Mouse (Mus musculus) ovary, adult 18-20 months (tissue): ENCODE data around the gene Ltb4r1.
A peak's percentile ranks its signal among the peaks of the same experiment; 100 is the strongest.

ENCODE experiments used
- DNase-seq: peaks from one replicate; pipeline ENCODE4 v3.0.0; 2022; ENCODE audit warnings: low spot score, mixed read lengths

Ltb4r1 gene

DNA sequence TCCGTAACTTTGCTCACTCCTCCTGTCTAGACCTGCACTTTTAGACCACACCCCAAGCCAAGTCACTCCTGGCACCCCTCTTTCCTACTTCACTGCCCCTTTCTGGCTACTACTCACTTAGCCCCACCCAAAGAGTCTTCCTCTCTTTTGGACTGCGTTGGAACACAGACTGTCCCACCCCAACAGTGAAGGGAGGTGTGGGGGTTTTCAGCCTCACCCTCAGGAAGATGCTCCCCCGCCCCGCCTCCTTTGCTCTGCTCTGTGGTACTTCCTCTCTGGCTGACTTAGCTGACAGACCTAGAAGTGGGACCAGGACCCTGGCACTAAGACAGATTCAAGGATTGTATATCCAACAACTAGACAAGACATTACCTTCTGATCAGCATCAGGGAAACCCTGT, at the start of gene Ltb4r1:
Gene Ltb4r1 (plus strand): TSS at position 267 of the 400 bp plus-strand sequence.
- DNase-seq, result no peak

DNA sequence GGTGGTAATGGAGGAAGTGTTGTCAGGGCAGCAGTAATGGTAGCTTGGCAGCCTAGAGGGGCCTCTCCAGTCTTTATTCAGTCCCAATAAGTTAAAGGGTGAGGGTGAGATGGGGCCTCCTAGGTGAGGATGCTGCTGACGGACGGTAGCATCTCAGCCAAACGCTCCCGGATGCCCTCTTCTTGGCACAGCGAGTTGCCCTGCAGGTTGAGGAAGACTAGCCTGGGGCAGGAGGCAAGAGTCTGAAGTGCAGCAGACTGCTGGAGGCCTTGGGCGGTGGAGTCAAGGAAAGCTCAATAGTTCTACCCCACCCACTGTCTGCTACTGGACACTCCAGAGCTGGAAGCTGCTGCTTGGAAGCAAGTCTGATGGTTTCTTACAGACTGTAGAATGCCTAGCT, 49.5 kb upstream of the Ltb4r1 start:
- DNase-seq, result no peak

DNA sequence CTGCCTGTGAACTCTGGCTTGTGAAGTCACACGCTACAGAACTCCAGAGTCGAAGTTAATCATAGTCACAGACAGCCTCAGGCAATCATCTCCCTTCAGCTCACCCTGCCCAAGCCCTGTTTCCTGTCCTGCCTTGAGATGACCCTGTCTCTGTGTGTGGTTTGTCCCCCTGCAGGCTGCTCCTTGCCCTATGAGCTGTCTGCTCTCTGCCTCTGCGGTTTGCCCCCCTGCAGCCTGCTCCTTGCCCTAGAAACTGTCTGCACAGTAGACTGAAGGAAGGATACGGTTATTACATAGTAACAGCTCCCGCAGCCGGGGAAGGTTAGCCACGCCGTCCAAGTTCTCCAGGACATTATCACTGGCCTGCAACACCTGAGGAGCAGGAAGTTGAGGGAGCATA, 48.9 kb upstream of the Ltb4r1 start:
- no peak for DNase-seq

DNA sequence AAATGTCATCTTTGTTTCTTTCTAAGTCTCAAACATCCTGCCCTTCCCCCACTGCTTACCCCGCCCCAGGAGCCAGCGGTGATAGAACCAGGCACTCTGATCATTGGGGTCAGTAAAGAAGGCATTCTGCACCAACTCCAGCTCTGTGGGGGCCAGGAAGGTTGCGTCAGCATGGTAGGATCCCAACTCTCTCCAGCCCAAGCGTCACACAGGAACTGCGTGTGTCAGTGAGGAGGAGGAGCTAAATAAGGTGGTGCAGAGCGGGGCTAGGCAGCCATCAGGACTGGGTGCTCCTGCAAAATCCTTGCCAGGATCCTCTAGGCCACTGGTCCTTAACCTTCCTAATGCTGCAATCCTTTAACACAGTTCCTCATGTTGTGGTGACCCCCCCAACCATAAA, 46.0 kb upstream of the Ltb4r1 start:
- no peak for DNase-seq

DNA sequence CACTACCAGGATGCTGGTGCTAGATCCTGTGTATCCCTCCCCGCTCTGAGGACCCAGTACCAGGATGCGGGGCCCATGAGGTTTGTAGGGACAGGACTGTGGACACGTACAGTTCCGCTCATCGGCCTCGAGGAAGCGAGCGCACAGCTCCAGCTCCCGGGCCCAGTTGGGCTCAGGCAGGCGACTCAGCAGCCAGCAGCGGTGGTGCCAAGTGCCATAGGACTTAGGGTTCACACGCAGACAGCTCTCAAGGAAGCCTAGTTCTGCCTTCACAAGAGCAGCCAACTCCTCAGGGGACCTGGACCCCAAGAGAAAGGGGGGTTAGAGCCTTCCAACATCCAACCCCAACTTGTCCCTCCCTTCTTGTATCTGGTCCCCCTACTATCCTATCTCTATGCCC, 45.1 kb upstream of the Ltb4r1 start:
- no peak for DNase-seq

DNA sequence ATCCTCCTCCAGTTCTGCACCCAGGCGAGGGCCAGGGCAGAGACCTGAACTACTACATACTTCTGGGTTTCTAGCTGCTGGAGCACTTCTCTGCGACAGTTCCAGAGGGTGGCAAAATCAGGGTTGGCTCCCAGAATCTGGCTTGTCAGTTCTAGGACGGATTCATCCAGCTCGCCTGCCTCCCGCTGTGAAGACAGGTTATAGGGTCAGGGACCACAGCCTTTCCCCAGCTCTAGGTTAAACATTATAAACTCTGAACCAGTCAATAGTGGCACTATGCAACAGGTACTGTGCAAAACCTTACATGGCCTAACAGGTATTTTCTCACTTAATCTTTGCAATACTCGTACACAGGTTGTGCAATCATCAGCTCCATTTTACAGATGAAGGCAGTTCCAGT, 44.7 kb upstream of the Ltb4r1 start:
- no peak for DNase-seq

DNA sequence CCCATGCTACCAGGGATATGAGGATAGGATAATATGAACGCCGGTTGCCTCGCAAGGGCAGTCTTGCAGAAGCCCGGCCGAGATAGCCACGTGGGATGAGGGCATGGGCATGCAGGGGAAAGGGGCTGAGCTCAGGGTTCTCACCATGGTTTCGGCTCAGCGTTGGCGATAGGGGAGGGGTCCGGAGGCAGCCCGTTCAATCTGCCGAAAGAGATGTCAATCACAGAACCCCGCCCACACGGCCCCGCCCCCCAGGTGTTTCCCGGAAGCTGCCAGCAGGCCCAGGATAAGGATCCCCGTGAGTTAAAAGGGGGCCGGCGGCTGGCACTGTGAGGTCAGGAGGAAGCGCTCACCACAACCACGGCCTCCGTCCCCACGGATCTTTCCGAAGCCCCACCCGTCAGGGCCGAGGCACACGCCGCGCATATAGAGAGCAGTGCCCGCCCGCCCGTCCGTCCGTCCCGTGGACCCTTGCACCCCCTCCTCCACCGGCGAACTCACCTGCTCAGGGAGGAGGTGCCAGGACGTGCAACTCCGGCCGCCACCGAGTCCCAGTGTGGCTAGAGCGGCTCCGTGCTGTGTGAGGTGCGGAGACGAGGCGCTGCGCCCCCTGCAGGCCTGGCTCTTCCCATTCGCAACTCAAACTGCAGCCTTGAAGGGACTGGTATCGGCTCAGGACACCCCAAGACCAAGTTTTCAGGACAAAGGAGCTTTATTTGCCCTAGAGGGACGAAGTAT, 43.9 kb upstream of the Ltb4r1 start, which contains the start of gene Rabggta:
Gene Rabggta (minus strand): TSS at position 564 of the 738 bp plus-strand sequence.
- DNase-seq, result peak; percentile 85

DNA sequence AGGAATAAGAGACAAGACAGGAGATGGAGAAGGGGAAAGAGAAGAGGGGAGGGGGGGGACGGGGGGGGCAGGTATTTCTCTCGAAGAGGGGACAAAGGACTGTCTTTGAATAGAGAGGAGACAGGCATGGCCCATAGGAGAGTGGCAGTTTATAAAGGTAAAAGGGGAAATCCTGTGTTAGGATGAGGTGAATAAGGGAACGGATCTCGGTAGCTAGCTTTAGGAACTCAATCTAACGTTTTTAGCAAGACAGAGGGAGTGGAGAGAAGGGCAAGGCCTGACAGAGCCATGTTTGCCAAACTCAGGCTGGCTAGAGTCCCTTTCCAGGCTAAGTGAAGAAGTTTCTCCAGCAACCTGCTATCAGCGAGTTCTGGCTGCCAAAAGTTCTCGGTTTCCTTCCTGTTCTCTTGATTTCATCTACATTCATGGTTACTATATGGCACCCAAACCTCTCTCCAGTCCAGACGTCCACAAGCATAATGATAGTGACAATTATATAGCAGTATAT, 43.3 kb upstream of the Ltb4r1 start:
- DNase-seq, result no peak

DNA sequence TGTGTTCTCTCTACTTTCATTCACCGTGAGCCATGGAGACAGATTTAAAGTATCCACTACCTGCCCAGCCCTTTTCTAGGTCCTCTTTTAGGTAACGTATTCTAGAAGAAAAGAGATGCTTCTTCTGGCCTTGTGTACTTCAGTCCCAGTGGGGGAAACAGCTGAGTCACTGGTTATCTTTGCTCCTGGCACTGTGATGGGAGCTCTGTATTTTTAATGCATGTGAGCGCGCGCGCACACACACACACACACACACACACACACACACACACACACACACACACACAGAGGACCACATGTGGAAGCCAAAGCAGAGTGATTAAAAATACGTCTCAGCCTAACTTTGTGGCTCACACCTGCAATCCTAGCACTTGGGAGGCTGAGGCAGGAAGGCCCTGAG, 42.3 kb upstream of the Ltb4r1 start:
- no peak for DNase-seq

DNA sequence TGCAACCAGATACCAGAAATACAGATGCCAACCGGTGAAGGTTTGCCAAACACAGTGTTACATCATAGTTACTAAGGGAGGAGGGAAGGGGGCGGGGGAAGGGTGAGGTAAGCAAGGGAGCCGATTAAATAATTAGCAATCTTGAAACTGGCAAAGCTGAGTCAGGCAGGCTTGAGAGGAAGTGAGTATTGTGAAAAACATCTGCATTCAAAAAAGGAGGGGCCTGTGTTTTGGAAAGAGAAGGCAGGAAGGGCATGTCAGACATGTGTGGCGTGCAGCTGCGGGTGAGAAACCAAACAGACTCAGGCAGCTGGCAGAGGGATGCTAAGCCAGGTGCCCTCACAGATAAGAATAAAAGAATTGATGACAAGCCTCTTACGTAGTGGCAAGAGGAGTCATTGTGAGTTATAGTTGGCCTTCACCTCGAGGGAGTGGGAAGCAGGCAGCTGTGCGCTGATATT, 41.3 kb upstream of the Ltb4r1 start:
- no peak for DNase-seq

DNA sequence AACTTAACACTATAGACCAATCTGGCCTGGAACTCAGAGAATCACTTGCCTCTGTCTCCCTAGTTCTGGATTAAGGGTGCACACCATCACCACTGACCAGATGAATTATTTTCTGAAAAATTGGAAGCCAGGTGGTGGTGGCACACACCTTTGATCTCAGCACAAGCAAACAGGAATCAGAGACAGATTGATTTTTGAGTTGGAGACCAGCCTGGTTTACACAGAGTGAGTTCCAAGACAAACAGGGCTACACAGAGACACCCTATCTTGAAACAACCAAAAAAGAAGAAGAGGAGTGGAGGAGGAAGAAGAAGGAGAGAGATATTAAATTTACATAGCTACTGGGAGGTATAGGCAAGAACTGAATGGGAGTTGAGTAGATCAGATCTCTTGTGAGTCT, 39.5 kb upstream of the Ltb4r1 start:
- DNase-seq, result no peak

DNA sequence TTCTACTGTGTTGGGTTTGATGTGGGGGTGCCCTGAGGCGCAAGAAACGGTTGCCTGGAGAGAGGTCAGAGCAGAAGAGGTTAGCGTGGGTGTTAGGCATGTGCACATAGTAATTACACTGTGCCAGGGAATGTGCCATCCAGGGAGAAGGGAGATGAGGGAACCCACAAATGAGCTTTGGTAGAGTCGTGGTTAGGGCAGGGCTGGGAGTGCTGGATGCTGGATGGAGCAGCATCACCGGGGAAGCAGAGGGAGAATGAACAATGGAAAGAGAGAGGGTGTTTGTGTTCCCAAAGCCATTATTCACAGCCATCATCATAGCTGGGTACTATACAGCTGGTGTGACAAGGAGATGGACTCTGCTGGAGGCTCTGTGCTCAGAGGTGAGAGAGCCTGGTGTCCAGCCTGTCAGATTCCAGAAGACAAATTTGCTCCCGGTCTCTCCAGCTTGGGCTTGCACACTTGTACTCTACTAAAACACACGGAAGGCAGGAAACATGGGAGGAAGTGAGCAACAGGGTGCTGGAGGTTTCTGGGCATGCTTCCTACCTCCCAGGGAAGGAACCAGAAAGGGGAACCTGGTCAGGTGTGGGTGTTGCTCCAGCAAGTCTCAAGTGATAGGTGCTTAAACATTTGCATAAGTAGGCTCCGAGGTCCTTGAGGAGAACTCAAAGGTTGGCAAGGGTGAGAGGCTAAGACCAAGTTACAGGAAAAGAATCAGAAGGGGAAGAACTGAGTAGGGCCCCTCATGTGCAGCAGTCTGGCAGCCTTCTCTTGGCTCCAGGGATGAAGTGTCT, 37.7 kb upstream of the Ltb4r1 start:
- DNase-seq, result no peak

DNA sequence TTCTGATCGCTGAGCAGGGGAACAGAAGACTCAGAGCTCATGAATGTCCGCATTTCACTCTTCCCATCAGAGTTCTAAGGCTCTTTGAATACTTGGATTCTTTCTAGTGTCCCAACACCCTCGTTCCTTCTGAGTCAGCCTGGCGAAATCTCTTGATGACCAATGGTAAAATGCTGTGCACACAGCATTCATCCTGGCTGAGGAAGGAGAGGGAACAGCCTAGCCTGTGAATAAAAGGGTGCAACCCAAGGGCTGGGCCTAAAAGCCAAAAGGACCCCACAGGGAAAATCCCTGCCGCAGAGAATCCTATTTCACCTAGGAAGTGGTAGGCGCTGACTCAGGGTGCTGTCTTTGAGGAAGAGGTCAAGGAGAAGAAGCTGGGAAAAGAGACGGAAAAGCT, 35.6 kb upstream of the Ltb4r1 start:
- DNase-seq, result no peak

DNA sequence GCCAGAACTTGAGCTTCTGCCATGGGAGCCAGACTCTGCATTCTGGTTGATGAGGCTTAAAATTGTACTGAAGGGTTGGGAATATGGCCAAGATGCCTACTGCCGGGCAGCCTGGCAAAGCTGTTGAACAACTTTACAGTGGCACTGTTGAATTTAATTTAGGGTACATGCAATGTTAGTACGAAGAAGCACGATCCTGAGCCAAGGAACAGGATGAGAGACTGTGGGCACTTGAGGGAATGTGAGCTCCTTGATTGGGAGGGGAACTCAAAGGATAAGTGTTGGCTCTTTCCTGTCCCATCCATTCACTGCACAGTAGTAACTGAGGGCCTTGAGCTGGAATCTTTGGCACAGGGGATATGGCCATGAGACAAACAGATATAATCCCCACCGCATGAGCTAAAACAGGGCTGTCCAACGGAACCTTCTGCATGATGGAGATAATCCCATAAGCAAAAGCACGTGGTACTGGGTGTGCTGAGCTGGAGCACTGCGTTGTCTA, 35.2 kb upstream of the Ltb4r1 start:
- no peak for DNase-seq

DNA sequence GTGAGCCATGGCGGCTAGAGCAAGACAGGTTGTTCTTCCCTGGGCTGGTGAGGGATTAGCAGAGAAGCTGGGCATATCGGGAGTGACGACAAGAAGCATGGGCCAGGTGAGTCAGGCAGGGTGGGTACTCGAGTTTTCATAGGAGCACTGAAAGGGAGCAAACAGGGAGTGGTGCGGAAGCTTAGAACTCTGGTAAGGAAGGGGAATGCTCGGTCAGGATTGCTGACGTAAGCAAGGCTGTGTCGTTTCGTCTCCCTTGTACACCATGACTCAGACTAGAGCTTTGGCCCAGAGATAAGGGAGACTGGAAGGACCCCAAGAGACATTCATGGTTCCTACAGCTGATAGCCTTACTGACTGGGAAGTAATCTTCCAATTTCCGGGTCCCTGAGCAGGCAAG, 31.9 kb upstream of the Ltb4r1 start:
- no peak for DNase-seq

DNA sequence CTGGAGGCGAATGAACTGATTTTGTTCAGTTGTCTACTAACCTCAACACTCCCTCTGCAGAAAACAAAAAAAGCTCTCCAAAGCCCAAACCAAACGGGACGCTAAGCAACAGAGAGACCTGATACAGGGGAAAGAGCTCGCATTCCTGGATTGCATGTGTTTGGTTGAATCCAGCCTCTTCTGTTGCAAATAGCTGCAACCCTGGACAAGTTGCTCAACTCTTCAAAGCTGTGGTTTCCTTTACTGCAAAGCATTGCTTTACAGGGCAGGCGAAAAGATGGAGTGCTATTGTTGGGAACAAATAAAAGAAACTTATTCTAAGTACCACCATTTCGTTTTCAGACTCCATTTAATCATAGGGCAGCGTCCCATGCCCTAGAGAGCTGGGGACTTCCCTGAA, 30.9 kb upstream of the Ltb4r1 start:
- no peak for DNase-seq

DNA sequence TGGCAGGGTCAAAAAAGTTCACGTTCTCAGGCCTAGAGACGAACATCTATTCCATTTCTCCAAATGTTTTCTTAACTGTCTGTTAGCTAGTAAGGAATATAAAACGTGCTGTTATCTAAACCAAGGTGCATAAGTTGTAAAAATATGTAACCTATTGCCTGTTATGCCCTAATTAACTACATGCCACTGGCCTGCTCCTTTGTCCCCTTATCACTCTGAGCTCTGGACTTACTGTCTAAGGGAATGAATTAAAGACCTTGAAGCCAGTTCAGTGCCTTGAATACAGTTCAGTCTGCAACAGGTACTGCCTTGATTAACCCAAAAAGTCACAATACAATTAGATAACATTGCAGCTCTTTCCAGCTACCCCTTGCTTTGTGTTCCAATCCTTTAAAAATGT, 30.4 kb upstream of the Ltb4r1 start:
- no peak for DNase-seq

DNA sequence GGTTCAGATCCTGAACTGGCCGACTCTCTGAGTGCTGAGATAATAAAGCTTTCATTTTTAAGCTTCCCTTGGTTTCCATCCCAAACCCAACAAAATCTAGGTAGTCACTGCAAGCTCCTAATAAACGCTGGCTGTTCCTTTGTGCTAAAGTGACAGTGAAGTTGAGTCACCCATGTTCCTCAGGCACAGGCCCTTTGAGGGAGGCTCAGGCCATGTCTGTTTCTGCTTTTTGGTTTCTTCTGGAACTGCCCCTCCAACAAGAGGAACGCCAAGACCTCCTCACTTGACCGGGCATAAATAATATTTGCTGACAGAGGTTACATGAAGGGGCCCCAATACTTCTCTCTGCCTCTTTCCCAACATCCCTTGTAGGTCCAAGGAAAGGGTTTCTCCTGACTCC, 30.0 kb upstream of the Ltb4r1 start:
- DNase-seq, result no peak

DNA sequence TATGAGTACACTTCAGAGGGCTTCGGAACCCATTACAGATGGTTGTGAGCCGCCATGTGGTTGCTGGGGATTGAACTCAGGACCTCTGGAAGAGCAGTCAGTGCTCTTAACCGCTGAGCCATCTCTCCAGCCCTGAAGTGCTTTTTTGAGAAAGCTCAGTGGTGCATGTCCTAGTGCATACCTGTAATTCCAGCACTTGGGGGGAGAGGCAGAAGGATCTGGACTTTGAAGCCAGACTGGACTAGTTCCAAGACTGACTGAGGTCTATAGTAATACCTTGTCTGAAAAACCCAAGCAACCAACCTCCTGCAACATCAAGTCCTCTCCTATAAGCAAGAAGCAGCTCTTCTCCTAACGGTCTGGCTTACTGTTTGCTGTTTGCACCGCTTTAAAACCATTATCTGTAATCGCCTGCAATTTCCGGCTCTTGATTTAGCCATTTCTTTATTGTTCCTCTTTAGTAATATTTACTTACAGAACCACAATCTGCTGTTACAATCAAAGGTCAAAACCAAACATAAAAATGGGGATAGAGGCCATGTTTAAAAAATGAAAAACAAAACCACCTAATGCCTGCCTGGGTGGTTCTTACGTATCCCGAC, 28.6 kb upstream of the Ltb4r1 start:
- DNase-seq, result no peak

DNA sequence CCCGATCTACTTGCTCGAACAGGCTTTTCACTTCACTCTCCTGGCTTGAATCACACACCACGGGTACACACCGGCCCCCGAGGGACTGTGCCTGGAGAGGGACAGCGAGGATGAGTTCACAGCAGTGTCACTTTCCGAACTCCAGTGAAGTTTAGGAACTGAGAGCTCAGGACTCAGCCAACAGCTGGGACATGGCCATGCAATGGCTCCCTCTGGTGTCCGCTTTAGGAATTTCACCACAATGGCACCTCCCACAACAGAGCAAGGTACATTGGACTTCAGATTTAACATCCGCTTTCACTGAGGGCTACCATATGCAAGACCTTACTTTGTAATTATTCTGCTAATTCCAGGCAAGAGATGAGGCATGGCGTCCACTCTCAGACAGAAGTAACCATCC, 22.1 kb upstream of the Ltb4r1 start:
- DNase-seq, result peak; percentile 58

DNA sequence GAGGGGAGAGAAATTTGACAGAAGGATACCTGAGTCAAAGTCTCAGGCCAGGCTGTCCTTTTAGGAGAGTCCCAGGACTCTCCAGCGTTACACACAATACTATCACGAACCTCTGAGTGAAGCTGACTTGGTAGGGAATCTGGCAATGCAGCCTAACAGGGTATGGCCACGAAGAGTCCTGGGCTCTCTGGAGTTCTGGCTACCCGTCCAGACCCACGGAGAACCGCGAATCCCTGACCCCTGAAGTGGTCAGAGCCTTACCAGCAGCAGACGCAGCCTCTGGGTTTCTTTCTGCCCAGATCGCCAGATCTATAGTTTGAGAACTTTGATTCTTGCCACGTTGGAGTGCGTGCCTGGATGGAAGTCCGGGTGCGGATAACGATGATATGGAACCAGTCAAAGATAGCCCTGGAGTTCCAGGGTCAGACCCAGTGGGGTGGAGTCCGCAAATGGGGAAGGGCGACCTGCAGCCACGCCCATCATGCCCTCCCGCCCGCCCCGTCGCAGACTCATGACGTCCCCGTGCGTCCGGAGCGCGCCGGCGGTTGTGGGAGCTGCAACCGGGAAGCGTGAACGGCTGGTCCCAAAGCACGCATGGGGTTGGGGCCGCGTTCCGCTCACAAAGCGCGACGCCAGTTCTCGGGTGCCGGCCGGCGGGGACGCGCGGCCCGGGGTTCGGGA, 20.4 kb upstream of the Ltb4r1 start, which contains the start of the genes Dhrs1 and Nop9:
Gene Dhrs1 (minus strand): TSS at position 511 of the 681 bp plus-strand sequence.
Gene Nop9 (plus strand): TSS at position 514 of the 681 bp plus-strand sequence.
- peak; percentile 81 for DNase-seq

DNA sequence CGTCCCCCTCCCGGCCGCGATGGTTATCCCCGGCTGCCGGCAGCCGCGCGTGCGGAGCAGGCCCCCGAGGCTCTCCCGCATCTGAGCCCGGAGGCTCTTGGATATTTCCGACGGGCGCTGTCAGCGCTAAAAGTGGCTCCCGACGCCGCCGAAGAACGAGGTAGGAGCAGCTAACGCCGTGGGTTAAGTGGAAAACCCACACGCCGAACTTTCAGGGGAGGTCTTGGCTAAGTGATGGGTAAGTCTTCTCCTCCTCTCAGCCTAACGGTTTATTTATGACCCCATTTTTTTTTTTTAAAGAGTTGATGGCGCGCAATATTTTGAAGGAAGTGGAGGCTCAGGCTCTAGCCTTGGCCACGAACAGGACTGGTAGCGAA, 19.9 kb upstream of the Ltb4r1 start:
- DNase-seq, result no peak
